In the genomic region with DNA sequence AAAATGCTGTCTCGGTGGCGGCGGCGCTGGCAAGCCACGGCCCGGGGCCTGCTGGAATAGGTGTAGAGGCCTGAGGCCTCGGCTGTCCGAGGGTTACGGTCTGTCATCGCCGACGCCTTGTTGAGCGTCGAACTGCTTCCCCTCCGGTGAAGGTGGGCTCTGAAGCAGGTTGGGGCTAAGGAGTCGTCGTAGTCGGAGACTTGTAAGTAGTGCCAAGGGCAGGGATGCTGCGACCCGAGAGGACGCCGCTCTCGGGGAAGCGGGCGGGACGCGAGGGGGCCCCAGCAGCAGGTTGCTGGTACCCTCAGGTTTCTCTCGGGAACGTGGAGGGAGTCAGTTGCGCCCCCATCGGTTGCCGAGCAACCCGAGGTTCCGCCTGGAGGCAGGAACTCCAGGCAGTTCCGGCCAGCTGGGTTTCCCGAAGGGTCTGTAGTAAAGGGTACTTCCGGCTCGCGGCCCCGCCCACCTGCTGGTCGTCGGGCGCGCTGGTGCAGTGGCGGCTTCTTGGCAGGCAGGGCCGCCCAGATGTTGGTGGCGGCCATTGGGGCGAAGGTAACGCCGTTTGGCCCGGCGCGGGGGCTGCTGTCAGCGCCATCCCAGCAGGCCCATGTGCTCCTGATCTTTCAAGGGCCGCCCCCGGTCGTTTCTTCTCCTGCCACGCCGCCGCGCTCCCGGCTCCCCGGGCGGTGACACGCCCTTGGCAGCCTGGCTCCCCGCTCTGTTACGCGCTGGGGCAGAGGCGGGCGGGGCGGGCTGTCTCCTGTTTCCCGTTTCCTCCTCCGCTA, we compare ENCODE assay signal across 8 mouse cellular contexts. TPM values are rescaled to one million over a fixed set of nuclear protein-coding genes. Genes with fewer than 3 reads are reported as not detected.
DNase-seq lines count a peak whose midpoint lies in the region; ATAC-seq and TF ChIP-seq lines count a peak whose summit lies in the region.
"Not testable (repeated sequence)": the region's sequence is repeated elsewhere in the genome, so short reads cannot be mapped to it uniquely, and the experiment has no call there.

A gene (minus strand): TSS at position 699 of the 785 bp plus-strand sequence.

- H3K9me3 ChIP-seq in heart, embryonic 10.5 days; kidney, embryonic 15.5 days (replicated peaks); limb, embryonic 15.5 days; midbrain, postnatal 0 days (ENCODE audit: low read length): not testable (repeated sequence)

- peak within 1 kb of the TSS; percentile 74 for H3K27ac ChIP-seq in bone marrow macrophage, adult 2 months (ENCODE audit: insufficient read depth, low read depth, low read length)
- H3K27ac ChIP-seq in heart, embryonic 10.5 days = peak within 1 kb of the TSS; percentile 88
- H3K27ac ChIP-seq in kidney, embryonic 15.5 days = peak within 1 kb of the TSS; percentile 95
- peak within 1 kb of the TSS; percentile 93 for H3K27ac ChIP-seq in limb, embryonic 15.5 days
- H3K27ac ChIP-seq in midbrain, postnatal 0 days (ENCODE audit: low read depth, low read length) = peak within 1 kb of the TSS; percentile 67

- peak; percentile 92 for ATAC-seq in erythroblast, adult 5-6 weeks (replicated peaks; ENCODE audit: low FRiP score, poor library complexity, severe bottlenecking)
- peak; percentile 97 for ATAC-seq in kidney, embryonic 15.5 days (replicated peaks; ENCODE audit: low FRiP score)
- peak; percentile 96 for ATAC-seq in limb, embryonic 15.5 days (ENCODE audit: insufficient number of reproducible peaks, low FRiP score, low TSS enrichment, low read depth)
- ATAC-seq in midbrain, postnatal 0 days (ENCODE audit: low FRiP score) = peak; percentile 95

- not testable (repeated sequence) for H3K36me3 ChIP-seq in heart, embryonic 10.5 days; kidney, embryonic 15.5 days; limb, embryonic 15.5 days; midbrain, postnatal 0 days (ENCODE audit: insufficient read depth, low read length)

- TF ChIP-seq CTCF in bone marrow macrophage, adult 2 months (IDR thresholded peaks at IDR 0.05; ENCODE audit: low read depth, low read length) = not testable (repeated sequence)
- TF ChIP-seq CTCF in midbrain, postnatal 0 days (IDR thresholded peaks at IDR 0.05) = peak; percentile 30; the same call in 1 of the 2 replicates

- TF ChIP-seq POLR2A in bone marrow macrophage, adult 2 months (IDR thresholded peaks at IDR 0.05; ENCODE audit: borderline replicate concordance, low read depth, low read length) = not testable (repeated sequence)

- peak within 1 kb of the TSS; percentile 69 for H3K4me2 ChIP-seq in kidney, embryonic 15.5 days
- peak within 1 kb of the TSS; percentile 53 for H3K4me2 ChIP-seq in limb, embryonic 15.5 days
- peak within 1 kb of the TSS; percentile 47 for H3K4me2 ChIP-seq in midbrain, postnatal 0 days (ENCODE audit: low read depth, low read length, poor library complexity, severe bottlenecking)

- under 1% methylated on average over 73 of the region's 73 CpGs for WGBS in heart, embryonic 10.5 days
- WGBS in kidney, embryonic 15.5 days = under 1% methylated on average over 67 of the region's 73 CpGs
- WGBS in limb, embryonic 15.5 days = 1% methylated on average over 72 of the region's 73 CpGs
- WGBS in midbrain, postnatal 0 days = under 1% methylated on average over 52 of the region's 73 CpGs

- peak within 1 kb of the TSS; percentile 48 for H3K9ac ChIP-seq in kidney, embryonic 15.5 days
- H3K9ac ChIP-seq in limb, embryonic 15.5 days = peak within 1 kb of the TSS; percentile 39
- H3K9ac ChIP-seq in midbrain, postnatal 0 days (replicated peaks; ENCODE audit: low read length, poor library complexity, severe bottlenecking) = peak within 1 kb of the TSS; percentile 62

- not testable (repeated sequence) for H3K4me1 ChIP-seq in bone marrow macrophage, adult 2 months (ENCODE audit: control insufficient read depth, insufficient read depth, low read length); heart, embryonic 10.5 days; kidney, embryonic 15.5 days; limb, embryonic 15.5 days; midbrain, postnatal 0 days (ENCODE audit: insufficient read depth, low read length)

- not testable (repeated sequence) for H3K27me3 ChIP-seq in heart, embryonic 10.5 days (ENCODE audit: insufficient read depth, poor library complexity, severe bottlenecking); kidney, embryonic 15.5 days; limb, embryonic 15.5 days; midbrain, postnatal 0 days (ENCODE audit: insufficient read depth, low read length)

- peak within 1 kb of the TSS; percentile 79 for H3K4me3 ChIP-seq in bone marrow macrophage, adult 2 months (ENCODE audit: insufficient read depth, low read length)
- H3K4me3 ChIP-seq in heart, embryonic 10.5 days = peak within 1 kb of the TSS; percentile 62
- peak within 1 kb of the TSS; percentile 62 for H3K4me3 ChIP-seq in kidney, embryonic 15.5 days (replicated peaks)
- H3K4me3 ChIP-seq in limb, embryonic 15.5 days = peak within 1 kb of the TSS; percentile 57
- peak within 1 kb of the TSS; percentile 48 for H3K4me3 ChIP-seq in midbrain, postnatal 0 days (ENCODE audit: low read depth, low read length)

- DNase-seq in 416B (ENCODE audit: low read depth) = peak; percentile 76
- DNase-seq in heart, embryonic 10.5 days (ENCODE audit: low spot score) = peak; percentile 96
- peak; percentile 90 for DNase-seq in midbrain, postnatal 0 days (ENCODE audit: low spot score)
- DNase-seq in spleen, postnatal 14 days (ENCODE audit: low spot score in 2 of 2) = peak; percentile 48 to 55

RNA-seq across cellular contexts. Expression of the gene that starts here (rescaled TPM):
- polyA plus RNA-seq in bone marrow macrophage, adult 2 months (2012; ENCODE audit: insufficient read depth, insufficient read length, missing spikeins) = 30.2 and 38.5 TPM in 2 replicates
- 6.3 and 16.7 TPM in 2 replicates for total RNA-seq in erythroblast, adult 5-6 weeks (2015; ENCODE audit: low replicate concordance)
- 8.5 and 13.5 TPM in 2 replicates for total RNA-seq in erythroblast, adult 5-6 weeks (2017; ENCODE audit: low replicate concordance)
- polyA plus RNA-seq in heart, embryonic 10.5 days (2016; fragmentation: Nextera tagmentation; extraction: Ambion mirVana) = 46.2 and 47.1 TPM in 2 replicates
- 45.5 and 47.8 TPM in 2 replicates for polyA plus RNA-seq in kidney, embryonic 15.5 days (2015; fragmentation: Nextera tagmentation; extraction: Ambion mirVana)
- 35.7 and 42.1 TPM in 2 replicates for polyA plus RNA-seq in limb, embryonic 15.5 days (2015; fragmentation: Nextera tagmentation; extraction: Ambion mirVana)
- 28.3 and 28.9 TPM in 2 replicates for total RNA-seq in midbrain, postnatal 0 days (2014; rRNA removed)
- 59.7 and 64.4 TPM in 2 replicates for polyA plus RNA-seq in midbrain, postnatal 0 days (2015; fragmentation: Nextera tagmentation; extraction: Ambion mirVana)

Comparison
In these comparisons a context has a peak if more than half of its experiments do, and no peak if none do; other contexts are left out.
1. Peak in every context shown above with its lines: DNase-seq, ATAC-seq, H3K4me3 ChIP-seq and H3K27ac ChIP-seq.